Mouse (Mus musculus): ENCODE measurements around the gene Iqsec1. TPM values are rescaled to one million over a fixed set of nuclear protein-coding genes. Genes with fewer than 3 reads are reported as not detected.
A peak's percentile ranks its signal among the peaks of the same experiment; 100 is the strongest.

Gene Iqsec1
- total RNA-seq, 2 experiments from 2014 or later, result 108 to 109 TPM

GRCm38 (mm10) chr6:90701391-90701790 is 287.1 kb downstream of the Iqsec1 start:
- DNase-seq, result no peak
- intact Hi-C loops (cut with DNase I), result no loop called here

- DNase-seq, result no peak
- intact Hi-C loops (cut with DNase I), result no loop called here
Measured at GRCm38 (mm10) chr6:90700737-90701136, 287.7 kb downstream of the Iqsec1 start.

- no peak for DNase-seq
- intact Hi-C loops (cut with DNase I), result no loop called here
Measured at GRCm38 (mm10) chr6:90700068-90700467, 288.4 kb downstream of the Iqsec1 start.

- intact Hi-C loops (cut with DNase I), result no loop called here
- no peak for DNase-seq
Measured at GRCm38 (mm10) chr6:90698843-90699242, 289.6 kb downstream of the Iqsec1 start.

- intact Hi-C loops (cut with DNase I), result no loop called here
- no peak for DNase-seq
Measured at GRCm38 (mm10) chr6:90695754-90696153, 292.7 kb downstream of the Iqsec1 start.

GRCm38 (mm10) chr6:90692404-90692803 is 296.1 kb downstream of the Iqsec1 start:
- no peak for DNase-seq
- intact Hi-C loops (cut with DNase I), result no loop called here

- no peak for DNase-seq
- intact Hi-C loops (cut with DNase I), result no loop called here
Measured at GRCm38 (mm10) chr6:90691935-90692334, 296.6 kb downstream of the Iqsec1 start.

GRCm38 (mm10) chr6:90689500-90689899 is 299.0 kb downstream of the Iqsec1 start:
- intact Hi-C loops (cut with DNase I), result no loop called here
- DNase-seq, result no peak

GRCm38 (mm10) chr6:90688742-90689141 is 299.7 kb downstream of the Iqsec1 start:
- intact Hi-C loops (cut with DNase I), result no loop called here
- DNase-seq, result no peak

GRCm38 (mm10) chr6:90688003-90688402 is 300.5 kb downstream of the Iqsec1 start:
- intact Hi-C loops (cut with DNase I), result no loop called here

GRCm38 (mm10) chr6:90686812-90687211 is 301.7 kb downstream of the Iqsec1 start:
- DNase-seq, result no peak
- intact Hi-C loops (cut with DNase I), result no loop called here

More at GRCm38 (mm10) chr6:90688003-90688402, 300.5 kb downstream of the Iqsec1 start:
- DNase-seq, result no peak

- intact Hi-C loops (cut with DNase I), result no loop called here
- DNase-seq, result no peak
Measured at GRCm38 (mm10) chr6:90683831-90684532, 304.5 kb downstream of the Iqsec1 start.

- intact Hi-C loops (cut with DNase I), result no loop called here
- DNase-seq, result no peak
Measured at GRCm38 (mm10) chr6:90680401-90680800, 308.1 kb downstream of the Iqsec1 start.

GRCm38 (mm10) chr6:90678759-90679158 is 309.7 kb downstream of the Iqsec1 start:
- intact Hi-C loops (cut with DNase I), result loop anchor here (2.0 kb wide), 1 partner anchor 42 kb away; no protein-coding TSS in a partner anchor
- peak; percentile 42 to 43 for DNase-seq

- intact Hi-C loops (cut with DNase I), result no loop called here
Measured at GRCm38 (mm10) chr6:90668693-90669092, 319.8 kb downstream of the Iqsec1 start.

GRCm38 (mm10) chr6:90663736-90664135 is 324.7 kb downstream of the Iqsec1 start:
- intact Hi-C loops (cut with DNase I), result no loop called here
- no peak for DNase-seq

More at GRCm38 (mm10) chr6:90668693-90669092, 319.8 kb downstream of the Iqsec1 start:
- DNase-seq, result no peak

GRCm38 (mm10) chr6:90662148-90662547 is 326.3 kb downstream of the Iqsec1 start:
- intact Hi-C loops (cut with DNase I), result no loop called here
- DNase-seq, result no peak

- DNase-seq, result no peak
- intact Hi-C loops (cut with DNase I), result no loop called here
Measured at GRCm38 (mm10) chr6:90661029-90661399, 327.5 kb downstream of the Iqsec1 start.

GRCm38 (mm10) chr6:90660398-90661028 is 328.0 kb downstream of the Iqsec1 start:
- intact Hi-C loops (cut with DNase I), result no loop called here
- DNase-seq, result no peak

GRCm38 (mm10) chr6:90659913-90660312 is 328.6 kb downstream of the Iqsec1 start:
- intact Hi-C loops (cut with DNase I), result loop anchor here (10.0 kb wide), 1 partner anchor 145 kb away; no protein-coding TSS in a partner anchor
- no peak for DNase-seq

- intact Hi-C loops (cut with DNase I), result loop anchor here (10.0 kb wide), 1 partner anchor 148 kb away; no protein-coding TSS in a partner anchor
- peak in 1 of 2 experiments; percentile 40 for DNase-seq
Measured at GRCm38 (mm10) chr6:90656344-90656850, 332.1 kb downstream of the Iqsec1 start.

- DNase-seq, result peak; percentile 68 to 75
- intact Hi-C loops (cut with DNase I), result loop anchor here (2.0 to 10.0 kb wide), 3 partner anchors 46 to 151 kb away; no protein-coding TSS in a partner anchor
Measured at GRCm38 (mm10) chr6:90653736-90654135, 334.7 kb downstream of the Iqsec1 start.
